Mouse (Mus musculus): Measurements from ENCODE around the gene Zswim2.

- no peak for TF ChIP-seq POLR2A (IDR thresholded peaks at IDR 0.05; ENCODE audit: control insufficient read depth, low read depth, low read length)
- TF ChIP-seq CTCF (IDR thresholded peaks at IDR 0.05; ENCODE audit: control insufficient read depth, insufficient read depth, insufficient replicate concordance, low read depth, low read length): no peak
Observed at GRCm38 (mm10) chr2:83929478-83930088, 11.4 kb downstream of the Zswim2 start.
